Mouse (Mus musculus) lung, postnatal 0 days (tissue): ENCODE data around the gene Vmn1r26. TPM values are rescaled to one million over a fixed set of nuclear protein-coding genes. Genes with fewer than 3 reads are reported as not detected.
"Not testable (repeated sequence)": the region's sequence is repeated elsewhere in the genome, so short reads cannot be mapped to it uniquely, and the experiment has no call there.

ENCODE experiments used
- ATAC-seq: fragments of 200-750 bp; cut with Nextera tagmentation; 2 replicates; pipeline ENCODE4 v1.8.0; 2017; ENCODE audit warnings: moderate library complexity
- DNase-seq: peaks from one replicate; pipeline ENCODE4 v3.0.0-alpha.2; 2016; ENCODE audit warnings: low spot score
- H3K27ac ChIP-seq: fragments of 300-500 bp; sonication (generic); 2 replicates; pipeline ENCODE4 v1.5.1; 2014; ENCODE audit warnings: antibody characterized with exemption, mild to moderate bottlenecking, low read length, mixed read lengths
- H3K27me3 ChIP-seq: fragments of 300-500 bp; sonication (generic); replicated peaks from 2 replicates; pipeline ENCODE4 v1.6.1; 2014; ENCODE audit warnings: low read length, mixed read lengths; ENCODE audit not compliant: insufficient read depth
- H3K36me3 ChIP-seq: fragments of 300-500 bp; sonication (generic); 2 replicates; pipeline ENCODE4 v1.6.1; 2014; ENCODE audit warnings: low read length, mixed read lengths; ENCODE audit not compliant: insufficient read depth
- H3K4me1 ChIP-seq: fragments of 300-500 bp; sonication (generic); 2 replicates; pipeline ENCODE4 v1.6.1; 2014; ENCODE audit warnings: antibody characterized with exemption, low read depth, low read length, mixed read lengths; ENCODE audit not compliant: insufficient read depth
- H3K4me2 ChIP-seq: fragments of 300-500 bp; sonication (generic); replicated peaks from 2 replicates; pipeline ENCODE4 v1.6.1; 2014; ENCODE audit warnings: low read depth, mild to moderate bottlenecking, low read length, moderate library complexity, mixed read lengths
- H3K4me3 ChIP-seq: fragments of 300-500 bp; sonication (generic); 2 replicates; pipeline ENCODE4 v1.5.1; 2014; ENCODE audit warnings: low read depth, low read length
- H3K9ac ChIP-seq: fragments of 300-500 bp; sonication (generic); replicated peaks from 2 replicates; pipeline ENCODE4 v1.6.1; 2014; ENCODE audit warnings: low read depth, mild to moderate bottlenecking
- H3K9me3 ChIP-seq: fragments of 300-500 bp; sonication (generic); 2 replicates; pipeline ENCODE4 v1.6.1; 2016; ENCODE audit warnings: low read length, mixed read lengths
- CTCF ChIP-seq: IDR thresholded peaks from 2 replicates; pipeline ENCODE4 v1.5.1; 2016; ENCODE audit warnings: antibody characterized with exemption, mild to moderate bottlenecking
- EP300 ChIP-seq: IDR thresholded peaks from 2 replicates; pipeline ENCODE4 v1.6.1; 2016; ENCODE audit warnings: antibody characterized with exemption, mild to moderate bottlenecking, control low read depth
- WGBS: fragments of 180-500 bp; shearing (Covaris S2); extraction: QIAGEN DNeasy Blood & Tissue Kit; methylation state at CpG from one replicate; pipeline ENCODE4 v1.1.7; 2014; 5-methylcytosine and 5-hydroxymethylcytosine counted together
- polyA plus RNA-seq: library from polyadenylated mRNA; unstranded; fragments of >200 nt; fragmentation: Nextera tagmentation; extraction: Ambion mirVana; gene quantifications from 2 replicates; pipeline ENCODE4 v1.2.1, GENCODE M21; 2015

Gene Vmn1r26
- not detected in 2 replicates for polyA plus RNA-seq

DNA sequence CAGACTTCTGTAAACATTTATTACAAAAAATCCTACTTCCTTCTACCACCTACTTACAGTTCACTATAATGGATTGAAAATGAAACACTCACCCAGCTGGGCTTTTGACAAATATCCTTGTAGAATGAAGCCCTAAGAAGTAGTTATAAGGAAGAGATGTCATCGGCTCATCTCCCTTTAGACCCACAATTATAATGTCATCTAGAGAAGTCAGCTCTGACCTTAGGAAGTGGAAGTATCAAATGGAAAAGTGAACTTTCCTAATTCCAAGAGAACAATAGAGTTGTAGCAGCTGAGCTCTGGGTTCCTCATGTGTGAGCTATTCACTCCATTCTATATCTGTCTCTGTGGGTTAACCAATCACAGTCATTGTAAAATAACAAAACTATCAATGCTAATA, at the start of gene Vmn1r26:
TSS of gene Vmn1r26 (minus strand) at position 101 of the 400 bp plus-strand sequence.
- ATAC-seq (no peak), DNase-seq (no peak)
- Histone ChIP-seq H3K9ac (no peak within 1 kb of the TSS), H3K27me3 (no peaks in the 10 kb centered on the region), H3K27ac (no peak within 1 kb of the TSS), H3K9me3 (no peaks in the 10 kb centered on the region), H3K4me1 (no peaks in the 10 kb centered on the region), H3K4me2 (no peak within 1 kb of the TSS), H3K4me3 (no peak within 1 kb of the TSS), H3K36me3 (no peaks in the 10 kb centered on the region)
- 90% methylated on average over 1 of the region's 1 CpGs for WGBS
- TF ChIP-seq EP300 = no peak
- no peak for TF ChIP-seq CTCF

DNA sequence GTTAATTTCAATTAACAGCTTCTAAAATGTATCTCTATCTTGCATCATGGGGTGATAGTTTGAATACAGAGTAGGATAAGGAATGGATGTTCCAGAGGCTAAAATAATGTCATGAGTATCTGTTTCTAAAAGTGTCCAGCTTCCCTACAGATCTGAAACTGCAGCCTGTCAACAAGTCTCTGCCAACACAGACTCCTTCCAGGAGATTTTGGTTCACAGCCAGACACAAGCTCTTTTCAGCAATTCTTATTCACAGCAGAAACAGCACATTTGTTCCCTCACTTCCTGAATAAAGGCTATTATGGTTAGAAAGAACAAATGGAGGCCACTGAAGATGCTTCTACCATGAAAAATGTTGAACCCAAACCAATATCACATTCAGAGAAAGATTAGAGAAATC, 29.1 kb upstream of the Vmn1r26 start:
- Histone ChIP-seq H3K9ac (no peak overlapping the region), H3K4me1 (no peaks in the 10 kb centered on the region), H3K27me3 (no peaks in the 10 kb centered on the region), H3K9me3 (no peaks in the 10 kb centered on the region), H3K36me3 (no peaks in the 10 kb centered on the region), H3K4me3 (no peak overlapping the region), H3K27ac (no peak overlapping the region), H3K4me2 (no peak overlapping the region)
- no peak for DNase-seq
- TF ChIP-seq EP300 = no peak
- TF ChIP-seq CTCF = no peak
- ATAC-seq = no peak

DNA sequence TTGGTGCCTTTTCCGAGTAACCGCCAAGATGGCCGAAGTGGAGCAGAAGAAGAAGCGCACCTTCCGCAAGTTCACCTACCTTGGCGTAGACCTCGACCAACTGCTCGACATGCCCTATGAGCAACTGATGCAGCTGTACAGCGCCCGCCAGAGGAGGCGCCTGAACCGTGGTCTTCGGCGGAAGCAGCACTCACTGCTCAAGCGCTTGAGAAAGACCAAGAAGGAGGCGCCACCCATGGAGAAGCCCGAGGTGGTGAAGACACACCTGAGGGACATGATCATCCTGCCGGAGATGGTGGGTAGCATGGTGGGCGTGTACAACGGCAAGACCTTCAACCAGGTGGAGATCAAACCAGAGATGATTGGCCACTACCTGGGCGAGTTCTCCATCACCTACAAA, 2.5 kb upstream of the Vmn1r26 start:
- H3K4me3 ChIP-seq, DNase-seq, ATAC-seq, H3K27ac ChIP-seq, H3K4me2 ChIP-seq, H3K9ac ChIP-seq, H3K36me3 ChIP-seq, H3K9me3 ChIP-seq, H3K27me3 ChIP-seq, H3K4me1 ChIP-seq: not testable (repeated sequence)
- WGBS = 92% methylated on average over 21 of the region's 21 CpGs

GRCm38 (mm10) chr6:57980710-57981109, 34.2 kb downstream of the Vmn1r26 start, which contains the start of gene Vmn1r25:
Gene Vmn1r25, minus strand, starts transcription at chr6:57980810.
- Histone ChIP-seq H3K36me3 (no peaks in the 10 kb centered on the region), H3K4me2 (no peak within 1 kb of the TSS), H3K4me1 (no peaks in the 10 kb centered on the region), H3K27ac (no peak within 1 kb of the TSS), H3K4me3 (no peak within 1 kb of the TSS), H3K9me3 (no peaks in the 10 kb centered on the region), H3K27me3 (no peaks in the 10 kb centered on the region), H3K9ac (no peak within 1 kb of the TSS)
- no peak for DNase-seq
- WGBS = 44% methylated on average over 3 of the region's 3 CpGs
- no peak for TF ChIP-seq EP300
- no peak for TF ChIP-seq CTCF
- ATAC-seq = no peak

DNA sequence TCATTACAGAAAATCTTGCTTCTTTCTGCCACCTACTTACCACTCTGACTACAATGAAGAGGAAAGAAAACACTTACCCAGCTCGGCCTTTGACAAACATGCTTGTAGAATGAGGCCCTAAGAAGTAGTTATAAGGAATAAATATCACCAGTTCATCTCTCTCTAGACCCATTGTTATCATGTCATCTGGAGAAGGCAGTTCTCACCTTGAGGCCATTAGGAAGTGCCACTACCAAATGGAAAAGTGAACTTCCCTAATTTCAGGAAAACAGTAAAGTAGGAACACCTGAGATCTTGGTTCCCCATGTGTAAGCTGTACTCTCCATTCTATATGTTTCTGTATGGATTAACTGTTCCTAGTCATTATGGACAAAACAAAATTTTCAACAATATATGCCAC, 53.6 kb downstream of the Vmn1r26 start, which contains the start of gene Vmn1r24:
TSS of gene Vmn1r24 (minus strand) at position 101 of the 400 bp plus-strand sequence.
- not testable (repeated sequence) for H3K4me1 ChIP-seq, H3K9ac ChIP-seq, H3K27ac ChIP-seq, H3K4me2 ChIP-seq, H3K36me3 ChIP-seq, H3K4me3 ChIP-seq, ATAC-seq, H3K27me3 ChIP-seq, H3K9me3 ChIP-seq, DNase-seq
- WGBS = 55% methylated on average over 1 of the region's 1 CpGs

Other genes starting within 250 kb of the Vmn1r26 start
- gene Vopp1, start 190.0 kb downstream of the Vmn1r26 start, polyA plus RNA-seq = 15.9 and 17.6 TPM in 2 replicates
- not detected in 2 replicates for gene Vmn1r21, start 164.8 kb downstream of the Vmn1r26 start, polyA plus RNA-seq
- not detected in 2 replicates for gene Vmn1r22, start 107.1 kb downstream of the Vmn1r26 start, polyA plus RNA-seq
- gene Vmn1r23, start 88.3 kb downstream of the Vmn1r26 start, polyA plus RNA-seq = not detected in 2 replicates
- gene Vmn1r24, start 53.7 kb downstream of the Vmn1r26 start, polyA plus RNA-seq = not detected in 2 replicates
- not detected in 2 replicates for gene Vmn1r25, start 34.3 kb downstream of the Vmn1r26 start, polyA plus RNA-seq
- not detected in 2 replicates for gene Vmn1r27, start 203.7 kb upstream of the Vmn1r26 start, polyA plus RNA-seq
- gene Vmn1r28, start 246.9 kb upstream of the Vmn1r26 start, polyA plus RNA-seq = not detected in 2 replicates